Mouse (Mus musculus) forebrain, embryonic 11.5 days (tissue): ENCODE results near the gene Rhbdd3. TPM values are rescaled to one million over a fixed set of nuclear protein-coding genes. Genes with fewer than 3 reads are reported as not detected.

Experiments
- ATAC-seq: fragments of 200-750 bp; cut with Nextera tagmentation; replicated peaks from 2 replicates; pipeline ENCODE4 v1.8.0; 2017; ENCODE audit warnings: moderate TSS enrichment; ENCODE audit not compliant: low FRiP score
- DNase-seq: peaks from one replicate; pipeline ENCODE4 v3.0.0-alpha.2; 2017; ENCODE audit warnings: low spot score
- H3K27ac ChIP-seq: fragments of 300-500 bp; sonication (generic); 2 replicates; pipeline ENCODE4 v1.5.1; 2014; ENCODE audit warnings: low read depth, low read length
- H3K27me3 ChIP-seq: fragments of 300-500 bp; sonication (generic); 2 replicates; pipeline ENCODE4 v1.6.1; 2014; ENCODE audit warnings: mild to moderate bottlenecking, low read length, mixed read lengths; ENCODE audit not compliant: control insufficient read depth, insufficient read depth
- H3K36me3 ChIP-seq: fragments of 300-500 bp; sonication (generic); 2 replicates; pipeline ENCODE4 v1.6.1; 2014; ENCODE audit warnings: mild to moderate bottlenecking, low read length, moderate library complexity, mixed read lengths; ENCODE audit not compliant: control insufficient read depth, insufficient read depth
- H3K4me1 ChIP-seq: fragments of 300-500 bp; sonication (generic); replicated peaks from 2 replicates; pipeline ENCODE4 v1.6.1; 2014; ENCODE audit warnings: low read length, mixed read lengths; ENCODE audit not compliant: control insufficient read depth, insufficient read depth
- H3K4me2 ChIP-seq: fragments of 300-500 bp; sonication (generic); 2 replicates; pipeline ENCODE4 v1.6.1; 2014; ENCODE audit warnings: low read depth, mild to moderate bottlenecking, low read length, moderate library complexity, mixed read lengths; ENCODE audit not compliant: severe bottlenecking
- H3K4me3 ChIP-seq: fragments of 300-500 bp; sonication (generic); 2 replicates; pipeline ENCODE4 v1.5.1; 2014; ENCODE audit warnings: low read depth, low read length
- H3K9ac ChIP-seq: fragments of 300-500 bp; sonication (generic); 2 replicates; pipeline ENCODE4 v1.6.1; 2014; ENCODE audit warnings: low read length
- H3K9me3 ChIP-seq: fragments of 300-500 bp; sonication (generic); 2 replicates; pipeline ENCODE4 v1.6.1; 2016; ENCODE audit warnings: low read length, mixed read lengths; ENCODE audit not compliant: control insufficient read depth
- WGBS: fragments of 180-500 bp; shearing (Covaris S2); extraction: QIAGEN DNeasy Blood & Tissue Kit; methylation state at CpG from one replicate; pipeline ENCODE4 v1.1.7; 2014; 5-methylcytosine and 5-hydroxymethylcytosine counted together
- polyA plus RNA-seq: library from polyadenylated mRNA; unstranded; fragments of >200 nt; fragmentation: Nextera tagmentation; extraction: Ambion mirVana; gene quantifications from 2 replicates; pipeline ENCODE4 v1.2.1, GENCODE M21; 2014

Gene Rhbdd3
- polyA plus RNA-seq, 1 experiment from 2014 or later: 26.5 TPM

DNA sequence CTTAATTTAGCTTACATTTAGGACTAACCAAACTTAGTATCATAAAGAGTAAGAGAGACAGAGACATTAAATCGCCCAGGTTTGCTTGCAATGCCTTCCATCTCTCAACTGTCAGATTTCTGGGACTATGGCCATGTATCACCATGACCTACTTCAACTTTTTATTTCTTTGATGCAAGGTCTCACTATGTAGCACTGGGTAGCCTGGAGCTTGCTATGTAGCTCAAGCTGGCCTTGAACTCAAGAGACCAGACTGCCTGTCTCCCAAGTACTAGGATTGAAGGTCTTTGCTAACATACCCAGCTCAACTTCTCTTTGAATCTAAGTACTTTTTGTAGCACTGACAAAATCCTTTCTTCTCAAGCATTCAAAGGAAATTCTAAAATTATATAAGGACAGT is 9.6 kb upstream of the Rhbdd3 start:
- H3K4me3 ChIP-seq: no peak overlapping the region
- peaks cover 32% of the 10 kb centered on the region for H3K36me3 ChIP-seq
- no peaks in the 10 kb centered on the region for H3K27me3 ChIP-seq
- no peak overlapping the region for H3K9ac ChIP-seq
- H3K9me3 ChIP-seq: no peaks in the 10 kb centered on the region
- no peak overlapping the region for H3K27ac ChIP-seq
- H3K4me2 ChIP-seq: no peak overlapping the region
- DNase-seq (no peak), ATAC-seq (no peak)
- 100% methylated on average over 1 of the region's 1 CpGs for WGBS
- no peaks in the 10 kb centered on the region for H3K4me1 ChIP-seq

DNA sequence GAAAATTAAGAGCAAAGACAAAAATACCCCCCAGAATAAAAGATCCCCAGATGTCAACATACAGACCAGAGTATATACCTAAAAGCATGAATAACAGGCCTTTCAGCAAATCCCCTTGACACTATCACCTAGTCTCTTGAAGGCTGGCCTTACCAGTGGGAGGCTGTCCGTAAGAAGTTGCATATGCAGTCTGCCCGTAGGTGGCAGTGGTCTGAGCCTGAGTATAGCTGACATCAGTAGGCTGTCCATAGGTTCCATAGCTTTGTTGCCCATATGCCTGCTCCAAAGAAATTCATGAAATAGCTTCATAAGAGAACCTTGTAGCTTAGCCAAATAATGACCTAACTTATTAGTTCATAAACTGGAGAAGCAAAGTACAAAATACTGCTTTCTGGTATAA is 7.0 kb upstream of the Rhbdd3 start:
- ATAC-seq: no peak
- Histone ChIP-seq H3K4me3 (no peak overlapping the region), H3K27ac (no peak overlapping the region), H3K9me3 (no peaks in the 10 kb centered on the region), H3K9ac (no peak overlapping the region), H3K27me3 (no peaks in the 10 kb centered on the region), H3K36me3 (peaks cover 21% of the 10 kb centered on the region; the same call in 1 of the 2 replicates), H3K4me2 (no peak overlapping the region), H3K4me1 (peaks cover 3% of the 10 kb centered on the region; the same call in 1 of the 2 replicates)
- DNase-seq: no peak
- 56% methylated on average over 2 of the region's 2 CpGs for WGBS

DNA sequence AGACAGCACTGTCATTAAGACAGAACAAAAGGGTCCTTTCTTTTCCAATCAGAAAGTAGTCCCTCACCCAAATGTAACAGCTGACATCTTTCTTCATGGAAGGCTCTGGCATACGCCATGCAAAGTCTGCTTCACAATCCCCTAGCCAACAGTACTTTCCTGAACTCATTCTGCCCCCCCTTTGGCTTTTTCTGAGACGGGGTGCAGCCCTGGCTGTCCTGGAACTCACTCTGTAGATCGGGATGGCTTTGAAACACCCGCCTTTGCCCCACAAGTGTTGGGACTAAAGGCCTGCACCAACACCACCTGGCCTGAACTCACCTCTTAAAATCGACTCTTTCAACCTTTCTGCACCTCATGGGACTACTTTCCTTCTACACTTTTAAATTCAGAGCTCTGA is 2.8 kb upstream of the Rhbdd3 start:
- Histone ChIP-seq H3K36me3 (peaks cover 7% of the 10 kb centered on the region; the same call in 1 of the 2 replicates), H3K27ac (no peak overlapping the region), H3K9me3 (no peaks in the 10 kb centered on the region), H3K4me1 (peaks cover 3% of the 10 kb centered on the region; the same call in 1 of the 2 replicates), H3K4me2 (no peak overlapping the region), H3K9ac (no peak overlapping the region), H3K27me3 (no peaks in the 10 kb centered on the region), H3K4me3 (no peak overlapping the region)
- WGBS: 91% methylated on average over 5 of the region's 5 CpGs
- no peak for DNase-seq
- no peak for ATAC-seq

DNA sequence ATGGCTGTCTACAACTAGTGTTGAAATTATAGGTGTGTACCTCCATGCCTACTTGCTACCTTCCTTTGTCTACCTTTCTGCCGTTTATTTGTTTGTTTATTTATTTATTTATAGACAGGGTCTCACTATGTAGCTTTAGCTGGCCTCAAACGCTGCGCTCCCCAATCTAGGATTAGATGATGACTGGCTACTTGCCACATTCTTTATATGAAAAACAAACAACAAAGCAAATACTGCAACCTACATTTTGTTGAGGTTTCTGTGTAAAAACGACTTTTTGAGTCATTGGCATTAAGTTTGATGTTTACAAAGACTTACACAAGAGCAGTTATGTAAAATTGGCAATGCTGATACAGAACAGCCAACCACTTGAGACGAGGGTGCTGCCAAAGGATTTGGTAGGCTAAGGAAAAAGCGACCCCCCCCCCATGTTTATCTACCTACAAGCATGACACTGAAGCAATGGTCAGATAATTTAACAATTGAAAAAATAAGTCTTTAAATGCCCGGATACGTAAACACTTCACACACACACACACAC is 2.2 kb upstream of the Rhbdd3 start:
- WGBS: 80% methylated on average over 8 of the region's 8 CpGs
- no peak overlapping the region for H3K9ac ChIP-seq

DNA sequence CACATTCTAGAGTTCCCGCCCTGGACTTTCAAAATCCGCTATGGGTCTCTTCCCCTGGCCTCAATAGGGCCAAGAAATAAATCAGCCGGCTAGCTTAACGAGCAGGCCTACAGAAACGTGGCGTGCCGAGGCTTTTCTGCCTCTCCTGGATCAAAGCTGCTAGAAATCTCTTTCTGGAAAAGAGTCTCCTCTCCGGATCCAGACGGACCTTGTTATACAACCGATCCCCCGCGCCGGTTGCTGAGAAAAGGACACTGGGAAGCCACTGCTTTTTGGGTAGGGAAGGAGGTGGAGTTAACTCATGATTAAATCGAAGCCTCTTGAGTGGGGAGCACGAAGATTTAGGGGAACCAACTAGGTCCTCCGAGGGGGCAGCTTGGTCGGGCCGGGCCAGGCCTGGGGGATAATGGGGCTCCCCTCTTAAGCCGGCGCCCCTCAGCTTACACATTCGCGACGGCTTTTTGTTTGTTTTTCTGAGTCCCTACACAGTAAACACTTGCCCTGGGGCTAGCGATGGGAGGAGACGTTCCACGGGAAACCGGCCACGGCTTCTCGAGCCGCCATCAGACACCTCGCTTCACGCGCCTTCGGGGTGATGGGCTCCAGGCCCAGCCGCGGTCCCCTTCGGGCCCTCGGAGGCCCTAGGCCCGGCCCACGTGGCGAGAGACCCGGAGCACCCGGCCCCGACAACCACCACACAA is 541 bp upstream of the Rhbdd3 start:
- Histone ChIP-seq H3K4me2 (peak overlapping the region; percentile 87), H3K9me3 (no peaks in the 10 kb centered on the region), H3K9ac (peak overlapping the region; percentile 99), H3K4me1 (peaks cover 3% of the 10 kb centered on the region; the same call in 1 of the 2 replicates), H3K27ac (peak overlapping the region; percentile 90), H3K27me3 (no peaks in the 10 kb centered on the region), H3K36me3 (no peaks in the 10 kb centered on the region), H3K4me3 (peak overlapping the region; percentile 100)
- DNase-seq (no peak), ATAC-seq (peak; percentile 15)
- under 1% methylated on average over 43 of the region's 44 CpGs for WGBS

More for the DNA sequence above, 2.2 kb upstream of the Rhbdd3 start:
- Histone ChIP-seq H3K36me3 (peaks cover 5% of the 10 kb centered on the region; the same call in 1 of the 2 replicates), H3K27me3 (no peaks in the 10 kb centered on the region), H3K27ac (no peak overlapping the region), H3K4me3 (peak overlapping the region; percentile 100), H3K9me3 (no peaks in the 10 kb centered on the region), H3K4me1 (peaks cover 3% of the 10 kb centered on the region; the same call in 1 of the 2 replicates), H3K4me2 (peak overlapping the region; percentile 87; the same call in 1 of the 2 replicates)
- no peak for ATAC-seq
- no peak for DNase-seq

DNA sequence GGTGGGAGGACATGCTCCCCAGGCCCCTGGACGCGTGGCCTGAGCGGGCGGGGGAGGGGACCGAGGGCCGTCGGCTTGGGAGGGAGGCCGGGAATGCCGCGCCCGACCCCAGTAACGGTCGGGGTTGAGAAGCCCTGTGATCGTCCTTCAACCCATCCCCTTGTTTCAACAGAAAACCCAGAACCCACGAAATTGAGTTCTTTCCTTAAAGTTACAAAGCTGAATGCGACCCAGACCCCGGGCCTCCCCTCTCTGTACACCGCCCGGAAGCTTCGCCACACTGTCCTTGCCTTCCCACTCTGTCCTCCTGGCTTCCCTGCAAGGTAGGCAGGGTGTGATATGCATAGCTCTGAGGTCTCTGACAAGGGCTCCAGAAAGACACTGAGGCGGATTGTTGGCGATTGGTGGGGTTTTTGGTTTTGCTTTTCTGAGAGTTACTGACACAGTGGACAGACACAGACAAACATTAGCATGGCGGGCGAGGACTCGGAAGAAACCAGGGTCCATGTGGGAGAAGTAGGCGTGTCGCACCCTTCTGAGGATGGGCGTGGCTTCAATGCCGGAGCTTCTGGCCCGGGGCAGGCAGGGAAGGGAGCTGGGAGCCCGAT is 954 bp downstream of the Rhbdd3 start:
- no peaks in the 10 kb centered on the region for H3K27me3 ChIP-seq
- peak overlapping the region; percentile 100 for H3K4me3 ChIP-seq
- H3K36me3 ChIP-seq: no peaks in the 10 kb centered on the region
- DNase-seq (peak; percentile 91), ATAC-seq (peak; percentile 77)
- H3K9ac ChIP-seq: peak overlapping the region; percentile 99
- peak overlapping the region; percentile 87 for H3K4me2 ChIP-seq
- H3K9me3 ChIP-seq: no peaks in the 10 kb centered on the region
- H3K27ac ChIP-seq: peak overlapping the region; percentile 90
- peaks cover 3% of the 10 kb centered on the region; the same call in 1 of the 2 replicates for H3K4me1 ChIP-seq
- WGBS: under 1% methylated on average over 31 of the region's 31 CpGs

GRCm38 (mm10) chr11:5100283-5100682 is 1.6 kb downstream of the Rhbdd3 start:
- peak overlapping the region; percentile 90; the same call in 1 of the 2 replicates for H3K27ac ChIP-seq
- ATAC-seq (no peak), DNase-seq (no peak)
- no peaks in the 10 kb centered on the region for H3K27me3 ChIP-seq
- WGBS: 4% methylated on average over 7 of the region's 7 CpGs
- no peaks in the 10 kb centered on the region for H3K36me3 ChIP-seq
- H3K9ac ChIP-seq: peak overlapping the region; percentile 99
- peak overlapping the region; percentile 100 for H3K4me3 ChIP-seq
- peak overlapping the region; percentile 87 for H3K4me2 ChIP-seq
- H3K4me1 ChIP-seq: peaks cover 3% of the 10 kb centered on the region; the same call in 1 of the 2 replicates
- no peaks in the 10 kb centered on the region for H3K9me3 ChIP-seq

- H3K27ac ChIP-seq: no peak overlapping the region
- DNase-seq (peak; percentile 54), ATAC-seq (no peak)
- no peak overlapping the region for H3K9ac ChIP-seq
- no peaks in the 10 kb centered on the region for H3K9me3 ChIP-seq
- H3K27me3 ChIP-seq: no peaks in the 10 kb centered on the region
- peaks cover 2% of the 10 kb centered on the region; the same call in 1 of the 2 replicates for H3K4me1 ChIP-seq
- 60% methylated on average over 5 of the region's 5 CpGs for WGBS
- no peak overlapping the region; the same call in 1 of the 2 replicates for H3K4me3 ChIP-seq
- H3K4me2 ChIP-seq: peak overlapping the region; percentile 87
- H3K36me3 ChIP-seq: no peaks in the 10 kb centered on the region
Observed at GRCm38 (mm10) chr11:5100801-5101200, 2.1 kb downstream of the Rhbdd3 start.
